Mouse (Mus musculus): ENCODE results near the gene Gm10273. TPM values are rescaled to one million over a fixed set of nuclear protein-coding genes. Genes with fewer than 3 reads are reported as not detected.
"Not testable (repeated sequence)": the region's sequence is repeated elsewhere in the genome, so short reads cannot be mapped to it uniquely, and the experiment has no call there.

Gene Gm10273
- polyA plus RNA-seq, 1 experiment from 2014 or later, result not detected

GRCm38 (mm10) chr10:59368729-59369128 lies 26.7 kb upstream of the Gm10273 start:
- no peak overlapping the region for H3K27ac ChIP-seq (replicated peaks)
- no peak overlapping the region for H3K4me3 ChIP-seq
- no peaks in the 10 kb centered on the region for H3K27me3 ChIP-seq
- WGBS, result 88% methylated on average over 8 of the region's 8 CpGs
- no peak overlapping the region for H3K9ac ChIP-seq (replicated peaks)
- H3K4me2 ChIP-seq (replicated peaks), result no peak overlapping the region
- H3K4me1 ChIP-seq, result no peaks in the 10 kb centered on the region
- peaks cover 63% of the 10 kb centered on the region for H3K36me3 ChIP-seq
- H3K9me3 ChIP-seq, result no peaks in the 10 kb centered on the region
- no peak for ATAC-seq (replicated peaks)

- Histone ChIP-seq H3K4me1 (no peaks in the 10 kb centered on the region), H3K9ac (replicated peaks) (no peak overlapping the region), H3K4me3 (no peak overlapping the region), H3K36me3 (peaks cover 60% of the 10 kb centered on the region), H3K27me3 (no peaks in the 10 kb centered on the region), H3K9me3 (no peaks in the 10 kb centered on the region), H3K27ac (replicated peaks) (no peak overlapping the region), H3K4me2 (replicated peaks) (no peak overlapping the region)
- WGBS, result 91% methylated on average over 9 of the region's 9 CpGs
- ATAC-seq (replicated peaks), result no peak
Measured at GRCm38 (mm10) chr10:59369426-59369825, 26.0 kb upstream of the Gm10273 start.

GRCm38 (mm10) chr10:59377906-59378305 lies 17.5 kb upstream of the Gm10273 start:
- H3K9me3 ChIP-seq, result no peaks in the 10 kb centered on the region
- ATAC-seq (replicated peaks), result no peak
- H3K27ac ChIP-seq (replicated peaks), result no peak overlapping the region
- H3K9ac ChIP-seq (replicated peaks), result no peak overlapping the region
- no peaks in the 10 kb centered on the region for H3K4me1 ChIP-seq
- H3K4me3 ChIP-seq, result no peak overlapping the region
- no peak overlapping the region for H3K4me2 ChIP-seq (replicated peaks)
- peaks cover 3% of the 10 kb centered on the region; the same call in 1 of the 2 replicates for H3K36me3 ChIP-seq
- WGBS, result 93% methylated on average over 10 of the region's 10 CpGs
- H3K27me3 ChIP-seq, result no peaks in the 10 kb centered on the region

GRCm38 (mm10) chr10:59378728-59379127 lies 16.7 kb upstream of the Gm10273 start:
- no peak overlapping the region for H3K9ac ChIP-seq (replicated peaks)
- no peaks in the 10 kb centered on the region for H3K27me3 ChIP-seq
- WGBS, result 93% methylated on average over 4 of the region's 4 CpGs
- no peak overlapping the region for H3K27ac ChIP-seq (replicated peaks)
- H3K36me3 ChIP-seq, result peaks cover 3% of the 10 kb centered on the region; the same call in 1 of the 2 replicates
- no peak overlapping the region for H3K4me2 ChIP-seq (replicated peaks)
- H3K9me3 ChIP-seq, result no peaks in the 10 kb centered on the region
- H3K4me3 ChIP-seq, result no peak overlapping the region
- H3K4me1 ChIP-seq, result no peaks in the 10 kb centered on the region
- no peak for ATAC-seq (replicated peaks)

- Histone ChIP-seq H3K27me3 (no peaks in the 10 kb centered on the region), H3K9me3 (no peaks in the 10 kb centered on the region), H3K4me1 (no peaks in the 10 kb centered on the region), H3K36me3 (no peaks in the 10 kb centered on the region), H3K27ac (replicated peaks) (no peak overlapping the region), H3K4me3 (no peak overlapping the region), H3K9ac (replicated peaks) (no peak overlapping the region), H3K4me2 (replicated peaks) (no peak overlapping the region)
- WGBS, result 64% methylated on average over 3 of the region's 3 CpGs
- ATAC-seq (replicated peaks), result no peak
Measured at GRCm38 (mm10) chr10:59379927-59380326, 15.5 kb upstream of the Gm10273 start.

- H3K4me1 ChIP-seq, result no peaks in the 10 kb centered on the region
- no peaks in the 10 kb centered on the region for H3K36me3 ChIP-seq
- no peak overlapping the region for H3K9ac ChIP-seq (replicated peaks)
- H3K9me3 ChIP-seq, result no peaks in the 10 kb centered on the region
- H3K4me2 ChIP-seq (replicated peaks), result no peak overlapping the region
- no peak overlapping the region for H3K4me3 ChIP-seq
- H3K27ac ChIP-seq (replicated peaks), result no peak overlapping the region
- 73% methylated on average over 2 of the region's 2 CpGs for WGBS
- 0 out of 2 replicates have a peak, but pooled peaks have one; percentile 29 for ATAC-seq (replicated peaks)
- H3K27me3 ChIP-seq, result no peaks in the 10 kb centered on the region
Measured at GRCm38 (mm10) chr10:59380411-59380821, 15.0 kb upstream of the Gm10273 start.

- not testable (repeated sequence) for H3K4me3 ChIP-seq; H3K36me3 ChIP-seq; H3K9me3 ChIP-seq; H3K27ac ChIP-seq (replicated peaks); H3K4me1 ChIP-seq; H3K4me2 ChIP-seq (replicated peaks); H3K27me3 ChIP-seq; H3K9ac ChIP-seq (replicated peaks); ATAC-seq (replicated peaks)
- 84% methylated on average over 7 of the region's 10 CpGs for WGBS
Measured at GRCm38 (mm10) chr10:59381563-59381962, 13.9 kb upstream of the Gm10273 start.

GRCm38 (mm10) chr10:59386951-59387350 lies 8.5 kb upstream of the Gm10273 start:
- Histone ChIP-seq H3K4me2 (replicated peaks) (no peak overlapping the region), H3K9me3 (no peaks in the 10 kb centered on the region), H3K4me3 (no peak overlapping the region), H3K9ac (replicated peaks) (no peak overlapping the region), H3K27me3 (no peaks in the 10 kb centered on the region), H3K4me1 (no peaks in the 10 kb centered on the region), H3K27ac (replicated peaks) (peak overlapping the region; percentile 52; the same call in 1 of the 2 replicates), H3K36me3 (no peaks in the 10 kb centered on the region)
- WGBS, result 52% methylated on average over 8 of the region's 8 CpGs
- peak; percentile 91 for ATAC-seq (replicated peaks)

- H3K27ac ChIP-seq (replicated peaks), result no peak overlapping the region
- H3K9ac ChIP-seq (replicated peaks), result no peak overlapping the region
- H3K4me3 ChIP-seq, result no peak overlapping the region
- H3K4me2 ChIP-seq (replicated peaks), result no peak overlapping the region
- no peaks in the 10 kb centered on the region for H3K9me3 ChIP-seq
- 96% methylated on average over 3 of the region's 3 CpGs for WGBS
- no peaks in the 10 kb centered on the region for H3K4me1 ChIP-seq
- H3K36me3 ChIP-seq, result no peaks in the 10 kb centered on the region
- H3K27me3 ChIP-seq, result no peaks in the 10 kb centered on the region
- ATAC-seq (replicated peaks), result no peak
Measured at GRCm38 (mm10) chr10:59389652-59390051, 5.8 kb upstream of the Gm10273 start.

GRCm38 (mm10) chr10:59391907-59392306 lies 3.5 kb upstream of the Gm10273 start:
- no peak for ATAC-seq (replicated peaks)
- WGBS, result 78% methylated on average over 4 of the region's 4 CpGs
- no peak overlapping the region for H3K9ac ChIP-seq (replicated peaks)
- H3K27ac ChIP-seq (replicated peaks), result no peak overlapping the region
- no peak overlapping the region for H3K4me3 ChIP-seq
- no peaks in the 10 kb centered on the region for H3K27me3 ChIP-seq
- H3K36me3 ChIP-seq, result no peaks in the 10 kb centered on the region
- H3K4me1 ChIP-seq, result no peaks in the 10 kb centered on the region
- H3K9me3 ChIP-seq, result no peaks in the 10 kb centered on the region
- no peak overlapping the region for H3K4me2 ChIP-seq (replicated peaks)

- no peak within 1 kb of the TSS for H3K4me2 ChIP-seq (replicated peaks)
- no peak within 1 kb of the TSS for H3K4me3 ChIP-seq
- WGBS, result 82% methylated on average over 21 of the region's 21 CpGs
- H3K4me1 ChIP-seq, result no peaks in the 10 kb centered on the region
- no peaks in the 10 kb centered on the region for H3K36me3 ChIP-seq
- no peak for ATAC-seq (replicated peaks)
- no peaks in the 10 kb centered on the region for H3K9me3 ChIP-seq
- no peaks in the 10 kb centered on the region for H3K27me3 ChIP-seq
- no peak within 1 kb of the TSS for H3K9ac ChIP-seq (replicated peaks)
- H3K27ac ChIP-seq (replicated peaks), result no peak within 1 kb of the TSS
Measured at GRCm38 (mm10) chr10:59402899-59403792, 7.7 kb downstream of the Gm10273 start, which contains the start of gene Pla2g12b. Gene Pla2g12b (plus strand): TSS chr10:59403660.

GRCm38 (mm10) chr10:59403793-59404149 lies 8.3 kb downstream of the Gm10273 start:
- Histone ChIP-seq H3K36me3 (no peaks in the 10 kb centered on the region), H3K9ac (replicated peaks) (no peak overlapping the region), H3K27ac (replicated peaks) (no peak overlapping the region), H3K9me3 (no peaks in the 10 kb centered on the region), H3K4me3 (no peak overlapping the region), H3K4me1 (no peaks in the 10 kb centered on the region), H3K4me2 (replicated peaks) (no peak overlapping the region), H3K27me3 (no peaks in the 10 kb centered on the region)
- ATAC-seq (replicated peaks), result no peak
- 81% methylated on average over 10 of the region's 10 CpGs for WGBS

GRCm38 (mm10) chr10:59408499-59408898 lies 13.1 kb downstream of the Gm10273 start:
- 71% methylated on average over 6 of the region's 6 CpGs for WGBS
- Histone ChIP-seq H3K9ac (replicated peaks) (no peak overlapping the region), H3K9me3 (no peaks in the 10 kb centered on the region), H3K4me1 (no peaks in the 10 kb centered on the region), H3K4me2 (replicated peaks) (no peak overlapping the region), H3K27me3 (no peaks in the 10 kb centered on the region), H3K4me3 (no peak overlapping the region), H3K36me3 (no peaks in the 10 kb centered on the region), H3K27ac (replicated peaks) (no peak overlapping the region)
- no peak for ATAC-seq (replicated peaks)

Data from forebrain, embryonic 15.5 days (tissue).